Mouse (Mus musculus) E14TG2a.4 (cell line): ENCODE data around the gene Zbtb20.

Experiments used
- CTCF ChIP-seq: conservative IDR thresholded peaks from 2 replicates; pipeline ENCODE4 v1.5.1; 2014; ENCODE audit warnings: low read length
- NANOG ChIP-seq: IDR thresholded peaks from 2 replicates; pipeline ENCODE4 v1.6.1; 2014; ENCODE audit warnings: borderline replicate concordance, low read length, mixed read lengths

DNA sequence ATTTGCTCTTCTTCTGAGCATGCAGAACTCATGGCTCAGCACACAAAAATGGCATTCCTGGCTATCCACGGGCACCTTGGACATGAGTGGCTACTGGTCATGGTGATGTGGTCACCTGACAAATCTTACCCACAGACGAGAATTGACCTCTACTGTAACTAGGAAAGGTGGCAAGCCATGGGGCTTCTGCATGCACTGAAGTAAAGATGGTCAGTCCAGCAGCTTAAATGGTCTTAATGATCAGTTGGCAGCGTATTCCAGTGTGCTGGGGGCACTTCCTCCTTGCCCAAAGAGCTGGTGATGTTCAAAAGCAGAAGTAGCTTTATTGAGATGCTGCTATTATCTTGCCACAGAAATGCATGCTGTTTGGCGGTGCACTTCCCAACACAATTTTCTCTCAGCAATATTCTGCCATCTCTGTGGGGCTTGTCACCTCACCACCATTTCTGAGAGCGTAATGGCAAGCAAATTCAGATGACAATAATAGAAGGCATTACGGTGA, 704.7 kb downstream of the Zbtb20 start:
- no peak for TF ChIP-seq CTCF
- no peak for TF ChIP-seq NANOG
